Mouse (Mus musculus) left cerebral cortex, adult 2 months (tissue): ENCODE results near the gene Wsb2. TPM values are rescaled to one million over a fixed set of nuclear protein-coding genes. Genes with fewer than 3 reads are reported as not detected.
"Not testable (repeated sequence)": the region's sequence is repeated elsewhere in the genome, so short reads cannot be mapped to it uniquely, and the experiment has no call there.

Experiments used
- DNase-seq, 2 experiments: peaks; one replicate each; pipeline ENCODE4 v3.0.0; 2021 to 2022; ENCODE audit warnings: low spot score in 2 of 2, mixed read lengths in 1 of 2; ENCODE audit errors: extremely low spot score in 1 of 2
- H3K27ac ChIP-seq: fragments of 200-600 bp; 2 replicates; pipeline ENCODE4 v1.8.1; 2022
- H3K4me3 ChIP-seq: fragments of 200-600 bp; 2 replicates; pipeline ENCODE4 v1.8.1; 2022
- CTCF ChIP-seq: fragments of 200-600 bp; IDR thresholded peaks from 2 replicates; pipeline ENCODE4 v1.8.1; 2022; ENCODE audit warnings: antibody characterized with exemption, mild to moderate bottlenecking, moderate library complexity
- intact Hi-C: fragments of 180-260 bp; cut with DNase I; formaldehyde crosslinking; loops from one replicate; pipeline ENCODE4 v1.15.1; 2025
- total RNA-seq, 2 experiments: library from RNA; stranded (reverse); gene quantifications; 2 replicates each; pipeline ENCODE4 v1.2.3; 2021

Gene Wsb2
- total RNA-seq, 2 experiments from 2014 or later: 302 TPM

GRCm38 (mm10) chr5:117340081-117340480 is 17.0 kb upstream of the Wsb2 start:
- TF ChIP-seq CTCF: no peak
- intact Hi-C loops: no loop called here

GRCm38 (mm10) chr5:117341896-117342295 is 15.2 kb upstream of the Wsb2 start:
- H3K27ac ChIP-seq: no peak overlapping the region
- intact Hi-C loops: no loop called here
- TF ChIP-seq CTCF: no peak
- DNase-seq: no peak
- no peak overlapping the region for H3K4me3 ChIP-seq

More at GRCm38 (mm10) chr5:117340081-117340480, 17.0 kb upstream of the Wsb2 start:
- Histone ChIP-seq H3K27ac (no peak overlapping the region), H3K4me3 (no peak overlapping the region)
- DNase-seq: no peak

GRCm38 (mm10) chr5:117344496-117344895 is 12.6 kb upstream of the Wsb2 start:
- H3K27ac ChIP-seq, DNase-seq, H3K4me3 ChIP-seq, intact Hi-C loops: not testable (repeated sequence)
- peak; percentile 8 for TF ChIP-seq CTCF

GRCm38 (mm10) chr5:117345432-117345976 is 11.6 kb upstream of the Wsb2 start:
- TF ChIP-seq CTCF: no peak
- no peak for DNase-seq
- intact Hi-C loops: no loop called here
- Histone ChIP-seq H3K4me3 (no peak overlapping the region), H3K27ac (no peak overlapping the region)

GRCm38 (mm10) chr5:117346281-117346680 is 10.8 kb upstream of the Wsb2 start:
- Histone ChIP-seq H3K27ac (no peak overlapping the region), H3K4me3 (no peak overlapping the region)
- intact Hi-C loops: no loop called here
- no peak for TF ChIP-seq CTCF
- no peak for DNase-seq

DNA sequence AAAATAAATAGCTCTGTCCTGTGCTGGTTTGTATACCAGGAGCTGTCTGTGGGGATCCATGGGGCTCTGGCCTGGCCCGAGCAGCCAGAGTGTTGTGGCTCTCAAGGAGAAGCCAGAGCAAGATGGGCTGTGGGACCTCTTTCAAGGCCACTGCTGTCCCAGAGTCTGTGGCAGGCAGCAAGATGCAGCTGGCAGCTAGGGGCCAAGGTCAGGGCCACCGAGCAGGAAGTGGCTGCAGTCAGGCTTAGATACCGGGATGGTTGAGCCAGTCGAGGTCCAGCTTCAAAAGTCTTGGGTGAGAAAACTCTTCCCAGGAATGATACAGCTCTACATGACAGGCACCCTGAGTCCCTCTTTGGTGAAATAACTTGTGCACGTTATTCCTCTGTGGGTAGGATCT is 10.1 kb upstream of the Wsb2 start:
- H3K27ac ChIP-seq: no peak overlapping the region
- TF ChIP-seq CTCF: no peak
- intact Hi-C loops: no loop called here

DNA sequence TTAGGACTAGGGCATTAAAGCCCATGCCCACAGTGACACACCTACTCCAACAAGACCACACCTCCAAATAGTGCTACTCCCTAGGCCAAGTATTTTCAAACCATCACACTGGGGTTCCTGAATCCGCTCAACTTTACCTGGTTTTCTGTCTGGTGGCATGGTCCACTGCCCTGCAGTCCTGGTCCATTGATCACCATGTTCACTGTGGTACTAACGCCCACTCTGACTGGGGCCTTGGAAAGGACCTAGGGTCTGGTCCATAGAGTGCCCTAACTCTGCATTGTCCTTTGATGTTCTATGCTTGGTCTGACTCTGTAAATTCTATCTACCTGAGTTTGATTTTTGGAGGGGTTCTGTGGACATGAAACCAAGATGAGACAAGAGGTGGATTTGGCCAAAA is 9.3 kb upstream of the Wsb2 start:
- no peak overlapping the region for H3K4me3 ChIP-seq
- intact Hi-C loops: no loop called here
- TF ChIP-seq CTCF: no peak
- no peak overlapping the region for H3K27ac ChIP-seq
- no peak for DNase-seq

More for the DNA sequence above, 10.1 kb upstream of the Wsb2 start:
- DNase-seq: no peak
- H3K4me3 ChIP-seq: no peak overlapping the region

- intact Hi-C loops: no loop called here
- TF ChIP-seq CTCF: no peak
- Histone ChIP-seq H3K4me3 (no peak overlapping the region), H3K27ac (no peak overlapping the region)
- DNase-seq: peak; percentile 38 to 51
Measured at GRCm38 (mm10) chr5:117348279-117348678, 8.8 kb upstream of the Wsb2 start.

DNA sequence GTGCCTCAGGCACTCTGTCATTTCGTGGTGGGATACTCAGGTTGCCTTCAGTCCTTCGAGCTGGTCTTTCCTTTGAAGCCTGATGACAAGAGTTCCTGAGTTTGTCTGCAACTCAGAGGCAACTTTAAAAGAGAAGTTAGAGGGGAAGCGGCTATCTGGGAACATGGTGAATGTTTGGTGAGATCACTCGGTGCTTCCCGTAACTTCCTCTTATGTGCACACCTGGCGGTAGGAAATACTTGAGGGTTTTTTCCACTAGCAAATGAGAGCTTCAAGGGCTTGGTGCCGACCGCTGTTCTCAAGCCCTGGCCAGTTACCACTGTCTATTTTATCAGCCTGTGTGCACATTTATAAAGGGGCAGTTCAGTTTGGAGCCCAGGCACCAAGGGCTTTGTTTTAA is 3.0 kb upstream of the Wsb2 start:
- no peak for TF ChIP-seq CTCF
- Histone ChIP-seq H3K27ac (no peak overlapping the region), H3K4me3 (no peak overlapping the region)
- intact Hi-C loops: no loop called here
- DNase-seq: no peak

DNA sequence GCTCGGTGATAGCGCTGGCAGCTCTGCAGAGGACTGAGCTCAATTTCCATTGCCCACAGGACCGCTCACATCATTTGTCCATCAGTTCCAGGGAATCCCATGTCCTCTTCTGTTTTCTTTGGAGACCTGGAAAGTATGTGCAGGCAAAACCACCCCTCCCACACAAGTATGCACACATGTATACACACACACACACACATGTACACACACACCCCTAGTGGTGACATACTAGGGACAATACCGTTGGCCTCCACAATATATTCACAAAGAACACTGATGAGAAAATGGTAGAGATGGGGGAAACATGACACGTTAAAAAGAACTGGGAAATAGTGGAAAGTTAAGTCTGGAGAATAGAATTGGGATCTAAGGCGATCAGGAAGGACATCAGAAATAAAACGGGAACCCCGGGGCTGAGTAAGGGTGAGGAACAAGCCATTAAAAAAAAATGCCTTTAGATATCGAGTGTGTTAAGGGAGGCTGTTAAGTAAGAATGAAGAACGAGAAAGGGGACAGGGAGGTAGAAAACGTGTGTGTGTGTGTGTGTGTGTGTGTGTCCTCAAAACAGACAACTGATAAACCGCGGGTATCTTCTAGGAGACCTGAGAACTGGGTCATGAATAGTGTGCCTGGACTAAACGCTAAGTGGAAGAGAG is 1.3 kb upstream of the Wsb2 start:
- no peak overlapping the region; the same call in 1 of the 2 replicates for H3K27ac ChIP-seq
- H3K4me3 ChIP-seq: no peak overlapping the region
- intact Hi-C loops: loop anchor here (2.0 to 5.0 kb wide), 2 partner anchors 37 to 113 kb away; partner anchors contain the start of gene Vsig10
- no peak for DNase-seq
- peak; percentile 20; the same call in 1 of the 2 replicates for TF ChIP-seq CTCF

GRCm38 (mm10) chr5:117356365-117357128 is 557 bp upstream of the Wsb2 start:
- intact Hi-C loops: loop anchor here (1.0 to 5.0 kb wide), 3 partner anchors 38 to 114 kb away; partner anchors contain the start of gene Vsig10
- H3K27ac ChIP-seq: peak overlapping the region; percentile 77
- peak; percentile 47 to 48 for DNase-seq
- peak overlapping the region; percentile 90 for H3K4me3 ChIP-seq
- TF ChIP-seq CTCF: no peak
